Mouse (Mus musculus) ovary, postnatal 36 days (tissue): ENCODE data around the gene Mta2.
"Not testable (repeated sequence)": the region's sequence is repeated elsewhere in the genome, so short reads cannot be mapped to it uniquely, and the experiment has no call there.

Source experiments
- DNase-seq: peaks from one replicate; pipeline ENCODE4 v3.0.0; 2022; ENCODE audit warnings: low spot score, mixed read lengths

Mta2 gene

GRCm38 (mm10) chr19:8941515-8942217, at the start of gene Mta2:
Gene Mta2 (plus strand): TSS chr19:8941875.
- peak; percentile 96 for DNase-seq

- peak; percentile 82 for DNase-seq
Observed at GRCm38 (mm10) chr19:8892829-8893766, 48.6 kb upstream of the Mta2 start, which contains the start of gene Ints5. Gene Ints5 (plus strand): TSS chr19:8893005.

- no peak for DNase-seq
Observed at GRCm38 (mm10) chr19:8895397-8895960, 46.2 kb upstream of the Mta2 start.

- not testable (repeated sequence) for DNase-seq
Observed at GRCm38 (mm10) chr19:8896231-8896630, 45.4 kb upstream of the Mta2 start.

- peak; percentile 54 for DNase-seq
Observed at GRCm38 (mm10) chr19:8897211-8897864, 44.3 kb upstream of the Mta2 start.

GRCm38 (mm10) chr19:8897865-8898495, 43.7 kb upstream of the Mta2 start, which contains the start of gene Ganab:
Gene Ganab (plus strand): TSS chr19:8898071.
- peak; percentile 95 for DNase-seq

- DNase-seq, result no peak
Observed at GRCm38 (mm10) chr19:8898576-8898975, 43.1 kb upstream of the Mta2 start.

GRCm38 (mm10) chr19:8899079-8899478, 42.6 kb upstream of the Mta2 start:
- DNase-seq, result no peak

GRCm38 (mm10) chr19:8903412-8903811, 38.3 kb upstream of the Mta2 start:
- no peak for DNase-seq

GRCm38 (mm10) chr19:8908531-8908930, 33.1 kb upstream of the Mta2 start:
- DNase-seq, result no peak

- no peak for DNase-seq
Observed at GRCm38 (mm10) chr19:8911810-8912209, 29.9 kb upstream of the Mta2 start.

- DNase-seq, result no peak
Observed at GRCm38 (mm10) chr19:8914212-8914611, 27.5 kb upstream of the Mta2 start.

- no peak for DNase-seq
Observed at GRCm38 (mm10) chr19:8919000-8919399, 22.7 kb upstream of the Mta2 start.

- DNase-seq, result no peak
Observed at GRCm38 (mm10) chr19:8919684-8920072, 22.0 kb upstream of the Mta2 start.

GRCm38 (mm10) chr19:8920073-8920736, 21.5 kb upstream of the Mta2 start, which contains the start of gene B3gat3:
Gene B3gat3 (plus strand): TSS chr19:8920374.
- DNase-seq, result peak; percentile 94

- no peak for DNase-seq
Observed at GRCm38 (mm10) chr19:8920836-8921291, 20.8 kb upstream of the Mta2 start.

GRCm38 (mm10) chr19:8921741-8922140, 19.9 kb upstream of the Mta2 start:
- no peak for DNase-seq

GRCm38 (mm10) chr19:8926766-8927165, 14.9 kb upstream of the Mta2 start:
- DNase-seq, result no peak

GRCm38 (mm10) chr19:8927891-8928525, 13.7 kb upstream of the Mta2 start:
- no peak for DNase-seq

- no peak for DNase-seq
Observed at GRCm38 (mm10) chr19:8928689-8929223, 12.9 kb upstream of the Mta2 start.
